Mouse (Mus musculus) bone marrow, adult 2 months (tissue): ENCODE results near the gene Rap2b.

Experiments used
- CTCF ChIP-seq: fragments of 200-500 bp; IDR thresholded peaks from 2 replicates; pipeline ENCODE4 v1.5.1; 2011; ENCODE audit warnings: low read length, control low read depth; ENCODE audit not compliant: control insufficient read depth, insufficient read depth
- POLR2A ChIP-seq: fragments of 200-500 bp; IDR thresholded peaks from 2 replicates; pipeline ENCODE4 v1.6.1; 2011; ENCODE audit warnings: low read depth, mild to moderate bottlenecking, control low read depth, low read length, borderline replicate concordance; ENCODE audit not compliant: control insufficient read depth

- TF ChIP-seq CTCF (no peak), POLR2A (no peak)
These were observed 30.1 kb downstream of the Rap2b start for GRCm38 (mm10) chr3:61391564-61391963.
